Mouse (Mus musculus): ENCODE data around the gene Otop3. TPM values are rescaled to one million over a fixed set of nuclear protein-coding genes. Genes with fewer than 3 reads are reported as not detected.

The Otop3 gene
- not detected for total RNA-seq (2022)

GRCm38 (mm10) chr11:115334531-115334930, at the start of gene Otop3:
Otop3 (plus strand) TSS chr11:115334731.
- no peak for DNase-seq (ENCODE audit: low spot score)

- no peak for DNase-seq (ENCODE audit: low spot score)
These were observed 49.2 kb upstream of the Otop3 start for GRCm38 (mm10) chr11:115285282-115285681.

- no peak for DNase-seq (ENCODE audit: low spot score)
These were observed 48.1 kb upstream of the Otop3 start for GRCm38 (mm10) chr11:115286201-115286993.

GRCm38 (mm10) chr11:115287386-115287785, 47.1 kb upstream of the Otop3 start:
- no peak for DNase-seq (ENCODE audit: low spot score)

- DNase-seq (ENCODE audit: low spot score): no peak
These were observed 46.2 kb upstream of the Otop3 start for GRCm38 (mm10) chr11:115288305-115288704.

- no peak for DNase-seq (ENCODE audit: low spot score)
These were observed 44.6 kb upstream of the Otop3 start for GRCm38 (mm10) chr11:115289885-115290284.

- DNase-seq (ENCODE audit: low spot score): no peak
These were observed 44.2 kb upstream of the Otop3 start for GRCm38 (mm10) chr11:115290314-115290713.

- peak; percentile 87 for DNase-seq (ENCODE audit: low spot score)
These were observed 43.6 kb upstream of the Otop3 start for GRCm38 (mm10) chr11:115290919-115291318.

- DNase-seq (ENCODE audit: low spot score): no peak
These were observed 43.0 kb upstream of the Otop3 start for GRCm38 (mm10) chr11:115291503-115291902.

GRCm38 (mm10) chr11:115292631-115293375, 41.7 kb upstream of the Otop3 start:
- no peak for DNase-seq (ENCODE audit: low spot score)

GRCm38 (mm10) chr11:115295939-115296338, 38.6 kb upstream of the Otop3 start:
- no peak for DNase-seq (ENCODE audit: low spot score)

GRCm38 (mm10) chr11:115296471-115297210, 37.9 kb upstream of the Otop3 start:
- DNase-seq (ENCODE audit: low spot score): no peak

- no peak for DNase-seq (ENCODE audit: low spot score)
These were observed 37.2 kb upstream of the Otop3 start, which contains the start of gene Fads6 for GRCm38 (mm10) chr11:115297214-115297826. Fads6 (minus strand) TSS chr11:115297663.

- DNase-seq (ENCODE audit: low spot score): no peak
These were observed 36.4 kb upstream of the Otop3 start for GRCm38 (mm10) chr11:115298160-115298559.

- DNase-seq (ENCODE audit: low spot score): no peak
These were observed 33.8 kb upstream of the Otop3 start for GRCm38 (mm10) chr11:115300745-115301144.

- no peak for DNase-seq (ENCODE audit: low spot score)
These were observed 33.2 kb upstream of the Otop3 start for GRCm38 (mm10) chr11:115301351-115301750.

- DNase-seq (ENCODE audit: low spot score): no peak
These were observed 31.4 kb upstream of the Otop3 start for GRCm38 (mm10) chr11:115303167-115303566.

GRCm38 (mm10) chr11:115306863-115307262, 27.7 kb upstream of the Otop3 start, which contains the start of gene Otop2:
Otop2 (plus strand) TSS chr11:115307163.
- DNase-seq (ENCODE audit: low spot score): no peak

- DNase-seq (ENCODE audit: low spot score): no peak
These were observed 25.8 kb upstream of the Otop3 start for GRCm38 (mm10) chr11:115308781-115309180.

GRCm38 (mm10) chr11:115314249-115314648, 20.3 kb upstream of the Otop3 start:
- no peak for DNase-seq (ENCODE audit: low spot score)

- no peak for DNase-seq (ENCODE audit: low spot score)
These were observed 17.3 kb upstream of the Otop3 start for GRCm38 (mm10) chr11:115317204-115317603.

Measured in heart, adult 8-10 months (tissue).